Mouse (Mus musculus) liver, embryonic 14.5 days (tissue): ENCODE results near the gene Acot7.

ENCODE experiments used
- CTCF ChIP-seq: IDR thresholded peaks from 2 replicates; pipeline ENCODE4 v1.5.1; 2016; ENCODE audit warnings: antibody characterized with exemption, low read depth, control low read depth
- EP300 ChIP-seq: IDR thresholded peaks from 2 replicates; pipeline ENCODE4 v1.6.1; 2016; ENCODE audit warnings: antibody characterized with exemption, low read depth

DNA sequence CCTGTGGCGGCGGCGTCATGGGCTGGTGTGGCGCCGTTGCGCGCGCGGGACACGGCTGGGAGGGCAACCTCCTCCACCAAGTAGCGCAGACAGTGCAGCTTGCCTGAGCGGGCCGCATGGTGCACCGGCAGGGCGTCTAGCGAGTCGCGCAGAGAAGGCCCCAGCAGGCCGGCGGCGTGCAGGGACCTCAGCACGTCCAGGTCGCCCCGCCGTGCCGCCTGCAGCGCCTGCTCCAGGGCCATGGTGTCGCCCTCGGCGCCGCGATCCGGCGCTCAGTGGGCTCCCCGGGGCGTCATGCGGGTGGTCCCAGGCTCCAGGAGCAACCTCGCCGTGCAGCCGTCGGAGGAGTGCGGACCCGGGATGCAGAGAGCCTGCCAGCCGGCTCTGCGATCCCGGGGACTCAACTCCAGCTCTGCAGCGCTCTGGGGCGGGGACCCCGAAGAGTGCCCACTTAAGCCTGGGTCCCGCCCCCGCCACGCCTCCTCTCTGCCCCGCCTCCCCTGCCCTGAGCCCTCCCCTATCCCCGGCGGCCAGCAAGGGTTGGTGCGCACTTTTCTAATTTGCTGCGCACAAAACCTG, 25.9 kb upstream of the Acot7 start, which contains the start of gene Espn:
- TF ChIP-seq CTCF (no peak), EP300 (no peak)
